Mouse (Mus musculus): ENCODE results near the gene Ipcef1. TPM values are rescaled to one million over a fixed set of nuclear protein-coding genes. Genes with fewer than 3 reads are reported as not detected.

Ipcef1 gene
- polyA plus RNA-seq, 1 experiment from 2014 or later = 0.11 TPM

- TF ChIP-seq CTCF (IDR thresholded peaks at IDR 0.05; ENCODE audit: low read depth) = no peak
- no peak overlapping the region for H3K4me2 ChIP-seq
- H3K4me1 ChIP-seq (ENCODE audit: insufficient read depth) = no peaks in the 10 kb centered on the region
- ATAC-seq (ENCODE audit: insufficient read depth) = no peak
- H3K27me3 ChIP-seq (ENCODE audit: insufficient read depth, low read length) = no peaks in the 10 kb centered on the region
- no peak overlapping the region for H3K27ac ChIP-seq (ENCODE audit: low read depth)
- no peak overlapping the region for H3K9ac ChIP-seq
- H3K9me3 ChIP-seq (ENCODE audit: low read depth, low read length) = no peaks in the 10 kb centered on the region
- H3K4me3 ChIP-seq (ENCODE audit: low read depth, low read length) = no peak overlapping the region
- DNase-seq = no peak
- WGBS = 70% methylated on average over 3 of the region's 3 CpGs
- H3K36me3 ChIP-seq (ENCODE audit: insufficient read depth) = no peaks in the 10 kb centered on the region
Observed at GRCm38 (mm10) chr10:6934776-6935175, 117.5 kb downstream of the Ipcef1 start.

GRCm38 (mm10) chr10:6930889-6931288 is 121.4 kb downstream of the Ipcef1 start:
- 31% methylated on average over 2 of the region's 2 CpGs for WGBS
- no peak for ATAC-seq (ENCODE audit: insufficient read depth)

GRCm38 (mm10) chr10:6930398-6930797 is 121.9 kb downstream of the Ipcef1 start:
- Histone ChIP-seq H3K9ac (no peak overlapping the region), H3K4me2 (no peak overlapping the region), H3K4me3 (ENCODE audit: low read depth, low read length) (no peak overlapping the region), H3K4me1 (ENCODE audit: insufficient read depth) (no peaks in the 10 kb centered on the region), H3K27ac (ENCODE audit: low read depth) (no peak overlapping the region), H3K27me3 (ENCODE audit: insufficient read depth, low read length) (no peaks in the 10 kb centered on the region), H3K9me3 (ENCODE audit: low read depth, low read length) (no peaks in the 10 kb centered on the region), H3K36me3 (ENCODE audit: insufficient read depth) (no peaks in the 10 kb centered on the region)
- no peak for DNase-seq
- ATAC-seq (ENCODE audit: insufficient read depth) = no peak
- 80% methylated on average over 1 of the region's 1 CpGs for WGBS
- no peak for TF ChIP-seq CTCF (IDR thresholded peaks at IDR 0.05; ENCODE audit: low read depth)

More at GRCm38 (mm10) chr10:6930889-6931288, 121.4 kb downstream of the Ipcef1 start:
- H3K4me3 ChIP-seq (ENCODE audit: low read depth, low read length) = no peak overlapping the region
- no peak for DNase-seq
- H3K27ac ChIP-seq (ENCODE audit: low read depth) = no peak overlapping the region
- H3K4me1 ChIP-seq (ENCODE audit: insufficient read depth) = no peaks in the 10 kb centered on the region
- no peak for TF ChIP-seq CTCF (IDR thresholded peaks at IDR 0.05; ENCODE audit: low read depth)
- no peak overlapping the region for H3K9ac ChIP-seq
- H3K27me3 ChIP-seq (ENCODE audit: insufficient read depth, low read length) = no peaks in the 10 kb centered on the region
- no peak overlapping the region for H3K4me2 ChIP-seq
- H3K9me3 ChIP-seq (ENCODE audit: low read depth, low read length) = no peaks in the 10 kb centered on the region
- no peaks in the 10 kb centered on the region for H3K36me3 ChIP-seq (ENCODE audit: insufficient read depth)

GRCm38 (mm10) chr10:6928905-6929304 is 123.4 kb downstream of the Ipcef1 start:
- no peak overlapping the region for H3K27ac ChIP-seq (ENCODE audit: low read depth)
- no peak overlapping the region for H3K9ac ChIP-seq
- H3K9me3 ChIP-seq (ENCODE audit: low read depth, low read length) = no peaks in the 10 kb centered on the region
- WGBS = 61% methylated on average over 1 of the region's 1 CpGs
- H3K4me2 ChIP-seq = no peak overlapping the region
- no peaks in the 10 kb centered on the region for H3K4me1 ChIP-seq (ENCODE audit: insufficient read depth)
- ATAC-seq (ENCODE audit: insufficient read depth) (no peak), DNase-seq (no peak)
- no peaks in the 10 kb centered on the region for H3K36me3 ChIP-seq (ENCODE audit: insufficient read depth)
- TF ChIP-seq CTCF (IDR thresholded peaks at IDR 0.05; ENCODE audit: low read depth) = no peak
- H3K27me3 ChIP-seq (ENCODE audit: insufficient read depth, low read length) = no peaks in the 10 kb centered on the region
- no peak overlapping the region for H3K4me3 ChIP-seq (ENCODE audit: low read depth, low read length)

- no peak overlapping the region for H3K4me2 ChIP-seq
- H3K27ac ChIP-seq (ENCODE audit: low read depth) = no peak overlapping the region
- H3K27me3 ChIP-seq (ENCODE audit: insufficient read depth, low read length) = no peaks in the 10 kb centered on the region
- ATAC-seq (ENCODE audit: insufficient read depth) (no peak), DNase-seq (no peak)
- H3K36me3 ChIP-seq (ENCODE audit: insufficient read depth) = no peaks in the 10 kb centered on the region
- H3K4me1 ChIP-seq (ENCODE audit: insufficient read depth) = no peaks in the 10 kb centered on the region
- H3K4me3 ChIP-seq (ENCODE audit: low read depth, low read length) = no peak overlapping the region
- H3K9ac ChIP-seq = no peak overlapping the region
- H3K9me3 ChIP-seq (ENCODE audit: low read depth, low read length) = no peaks in the 10 kb centered on the region
- WGBS = 78% methylated on average over 4 of the region's 4 CpGs
- no peak for TF ChIP-seq CTCF (IDR thresholded peaks at IDR 0.05; ENCODE audit: low read depth)
Observed at GRCm38 (mm10) chr10:6927600-6928223, 124.6 kb downstream of the Ipcef1 start.

GRCm38 (mm10) chr10:6926724-6927123 is 125.6 kb downstream of the Ipcef1 start:
- 65% methylated on average over 2 of the region's 2 CpGs for WGBS
- no peaks in the 10 kb centered on the region for H3K4me1 ChIP-seq (ENCODE audit: insufficient read depth)
- no peak overlapping the region for H3K4me3 ChIP-seq (ENCODE audit: low read depth, low read length)
- no peaks in the 10 kb centered on the region for H3K27me3 ChIP-seq (ENCODE audit: insufficient read depth, low read length)
- H3K9me3 ChIP-seq (ENCODE audit: low read depth, low read length) = no peaks in the 10 kb centered on the region
- DNase-seq = no peak
- H3K27ac ChIP-seq (ENCODE audit: low read depth) = no peak overlapping the region
- H3K9ac ChIP-seq = no peak overlapping the region
- H3K36me3 ChIP-seq (ENCODE audit: insufficient read depth) = no peaks in the 10 kb centered on the region
- no peak overlapping the region for H3K4me2 ChIP-seq
- TF ChIP-seq CTCF (IDR thresholded peaks at IDR 0.05; ENCODE audit: low read depth) = no peak
- ATAC-seq (ENCODE audit: insufficient read depth) = no peak

GRCm38 (mm10) chr10:6916545-6917257 is 135.6 kb downstream of the Ipcef1 start:
- 28% methylated on average over 6 of the region's 6 CpGs for WGBS
- Histone ChIP-seq H3K27me3 (ENCODE audit: insufficient read depth, low read length) (no peaks in the 10 kb centered on the region), H3K27ac (ENCODE audit: low read depth) (no peak overlapping the region), H3K9me3 (ENCODE audit: low read depth, low read length) (no peaks in the 10 kb centered on the region), H3K36me3 (ENCODE audit: insufficient read depth) (no peaks in the 10 kb centered on the region), H3K4me1 (ENCODE audit: insufficient read depth) (no peaks in the 10 kb centered on the region), H3K4me2 (no peak overlapping the region), H3K4me3 (ENCODE audit: low read depth, low read length) (no peak overlapping the region), H3K9ac (no peak overlapping the region)
- peak; percentile 92 for DNase-seq
- TF ChIP-seq CTCF (IDR thresholded peaks at IDR 0.05; ENCODE audit: low read depth) = no peak
- ATAC-seq (ENCODE audit: insufficient read depth) = peak; percentile 84
